Mouse (Mus musculus): ENCODE data around the gene Prickle2. TPM values are rescaled to one million over a fixed set of nuclear protein-coding genes. Genes with fewer than 3 reads are reported as not detected.

The Prickle2 gene
- 0.02 TPM in 1 of 2 replicates, not detected in the other for polyA plus RNA-seq (2012; ENCODE audit: low replicate concordance)

DNA sequence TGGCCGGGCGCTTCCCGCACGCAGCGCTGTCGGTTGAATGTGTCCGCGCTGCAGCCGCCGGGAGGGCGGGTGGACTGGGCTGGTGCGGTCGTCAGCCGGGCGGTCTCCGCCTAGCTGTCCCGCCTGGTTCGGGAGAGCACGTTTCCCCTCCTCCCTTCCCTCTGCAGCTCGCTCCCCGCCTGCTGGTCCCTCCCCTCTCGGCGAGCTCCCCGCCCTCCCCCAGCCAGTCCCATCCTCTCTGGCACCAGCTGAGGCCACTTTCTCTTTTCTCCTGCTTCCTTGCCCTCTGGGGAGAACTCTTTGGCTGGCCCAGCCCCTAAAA, at the start of gene Prickle2:
Gene Prickle2 (minus strand): TSS at position 11 of the 322 bp plus-strand sequence.

Other genes starting within 250 kb of the Prickle2 start
- not detected in 2 replicates for gene A730049H05Rik, start 110.3 kb upstream of the Prickle2 start, polyA plus RNA-seq (2012; ENCODE audit: low replicate concordance)
- gene Gm15737, start 163.2 kb upstream of the Prickle2 start, polyA plus RNA-seq (2012; ENCODE audit: low replicate concordance) = not detected in 2 replicates
- 0.02 and 0.68 TPM in 2 replicates for gene Adamts9, start 237.3 kb upstream of the Prickle2 start, polyA plus RNA-seq (2012; ENCODE audit: low replicate concordance)